Mouse (Mus musculus) kidney, postnatal 10 days (tissue): ENCODE measurements at regions not wholly inside any gene's neighbourhood (a gene's known extent, or its start where the extent isn't known, plus 50 kb on each side); places are given as distances from the start of the nearest gene placed in this dataset.
A peak's percentile ranks its signal among the peaks of the same experiment; 100 is the strongest.

ENCODE experiments used
- DNase-seq: peaks from one replicate; pipeline ENCODE4 v3.0.0; 2021; ENCODE audit warnings: mixed read lengths

GRCm38 (mm10) chr9:96419151-96419550 is 54.9 kb upstream of the Atp1b3 start:
- DNase-seq, result no peak

- DNase-seq, result peak; percentile 58
Measured at GRCm38 (mm10) chr9:96415873-96416570, 51.8 kb upstream of the Atp1b3 start.
